Mouse (Mus musculus): ENCODE data around the gene Grik4.

GRCm38 (mm10) chr9:42693024-42693423 is 251.3 kb downstream of the Grik4 start:
- no peak for TF ChIP-seq CTCF (IDR thresholded peaks at IDR 0.05; ENCODE audit: low read depth)
- no peak for TF ChIP-seq EP300 (optimal IDR thresholded peaks at IDR 0.05)

Measured in stomach, postnatal 0 days (tissue).